Mouse (Mus musculus) cerebellum, adult 2 months (tissue): ENCODE measurements around the gene Tmem119.

Experiments used
- CTCF ChIP-seq: fragments of 200-500 bp; IDR thresholded peaks from 2 replicates; pipeline ENCODE4 v1.5.1; 2011; ENCODE audit warnings: low read depth, mild to moderate bottlenecking, control low read depth, low read length, moderate library complexity, borderline replicate concordance; ENCODE audit not compliant: insufficient read depth
- POLR2A ChIP-seq: fragments of 200-500 bp; IDR thresholded peaks from 2 replicates; pipeline ENCODE4 v1.6.1; 2011; ENCODE audit warnings: low read length, control low read depth, borderline replicate concordance; ENCODE audit not compliant: insufficient read depth

DNA sequence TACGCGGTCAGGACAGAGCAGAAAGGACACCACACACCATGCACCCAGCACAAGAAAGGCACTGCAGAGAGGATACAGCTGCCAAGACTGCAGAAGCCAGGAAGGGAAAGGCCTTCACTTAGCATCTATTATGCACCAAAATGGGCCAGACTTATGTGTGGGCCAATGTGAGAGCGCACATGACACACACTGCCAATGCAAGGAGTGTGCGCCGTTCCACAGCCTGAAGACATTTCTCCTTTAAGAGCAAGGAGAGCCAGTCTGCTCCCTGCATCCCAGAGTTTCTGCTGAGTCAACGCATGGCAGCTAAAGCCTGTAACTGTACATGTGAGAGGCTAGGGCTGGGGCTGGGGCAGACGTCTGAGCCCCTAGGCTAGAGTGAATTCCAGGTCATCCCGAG is 31.5 kb downstream of the Tmem119 start:
- TF ChIP-seq POLR2A (no peak), CTCF (no peak)
